Mouse (Mus musculus): ENCODE measurements around the gene Hvcn1. TPM values are rescaled to one million over a fixed set of nuclear protein-coding genes. Genes with fewer than 3 reads are reported as not detected.
A peak's percentile ranks its signal among the peaks of the same experiment; 100 is the strongest.
"Not testable (repeated sequence)": the region's sequence is repeated elsewhere in the genome, so short reads cannot be mapped to it uniquely, and the experiment has no call there.

The Hvcn1 gene
- polyA plus RNA-seq, 1 experiment from 2014 or later, result 8.2 TPM

DNA sequence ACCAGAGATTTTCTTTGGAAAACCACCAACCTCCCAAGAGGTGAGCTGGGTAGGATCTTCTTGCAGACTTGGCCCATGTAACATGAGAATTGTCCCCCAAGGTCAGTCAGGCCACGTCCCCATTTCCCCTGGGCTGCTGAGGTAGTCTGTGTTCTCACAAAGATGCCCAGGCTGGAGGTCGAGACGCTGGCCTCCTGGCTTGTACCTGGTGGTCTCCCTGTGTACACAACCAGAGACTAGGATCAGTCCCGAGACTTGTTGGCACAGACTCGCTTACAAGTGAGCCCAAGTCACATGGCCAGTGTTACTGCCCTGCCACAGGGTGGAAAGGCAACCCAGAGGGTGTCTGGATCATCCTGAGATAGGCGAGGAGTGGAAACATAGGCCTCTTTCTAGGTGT is 4.7 kb upstream of the Hvcn1 start:
- 78% methylated on average over 6 of the region's 6 CpGs for WGBS
- Histone ChIP-seq H3K27ac (ENCODE audit: low read depth) (no peak overlapping the region), H3K9me3 (ENCODE audit: low read depth, low read length) (no peaks in the 10 kb centered on the region)

DNA sequence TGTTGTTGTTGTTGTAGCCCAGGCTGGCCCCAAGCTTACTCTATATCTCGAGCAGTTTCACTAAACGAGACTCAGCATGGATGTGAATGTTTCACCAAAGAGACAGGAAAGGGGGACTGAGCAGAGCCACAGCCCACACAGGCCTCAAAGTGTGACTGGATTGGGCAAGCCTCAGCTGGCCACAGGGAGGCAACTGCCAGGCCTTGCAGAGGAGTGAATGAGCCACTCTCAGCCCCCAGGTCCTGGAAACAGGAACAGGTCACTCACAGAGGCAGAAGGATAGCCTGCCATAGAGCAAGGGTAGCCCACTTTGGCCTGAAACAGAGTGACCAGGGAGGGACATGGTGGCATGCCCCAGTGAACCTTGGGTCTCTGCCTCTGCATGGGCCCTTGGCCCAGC is 2.4 kb upstream of the Hvcn1 start:
- no peak for TF ChIP-seq CTCF (IDR thresholded peaks at IDR 0.05; ENCODE audit: low read depth)
- Histone ChIP-seq H3K4me3 (ENCODE audit: low read depth, low read length) (no peak overlapping the region), H3K4me2 (no peak overlapping the region), H3K36me3 (ENCODE audit: insufficient read depth) (no peaks in the 10 kb centered on the region), H3K9me3 (ENCODE audit: low read depth, low read length) (no peaks in the 10 kb centered on the region), H3K9ac (no peak overlapping the region), H3K4me1 (ENCODE audit: insufficient read depth) (peaks cover 4% of the 10 kb centered on the region; the same call in 1 of the 2 replicates), H3K27ac (ENCODE audit: low read depth) (no peak overlapping the region), H3K27me3 (ENCODE audit: insufficient read depth, low read length) (no peaks in the 10 kb centered on the region)
- WGBS, result 56% methylated on average over 2 of the region's 2 CpGs
- DNase-seq (no peak), ATAC-seq (ENCODE audit: insufficient read depth) (no peak)

More for the DNA sequence above, 4.7 kb upstream of the Hvcn1 start:
- no peaks in the 10 kb centered on the region for H3K27me3 ChIP-seq (ENCODE audit: insufficient read depth, low read length)
- no peak overlapping the region for H3K4me3 ChIP-seq (ENCODE audit: low read depth, low read length)
- H3K36me3 ChIP-seq (ENCODE audit: insufficient read depth), result no peaks in the 10 kb centered on the region
- H3K9ac ChIP-seq, result no peak overlapping the region
- DNase-seq, result no peak
- no peak for ATAC-seq (ENCODE audit: insufficient read depth)
- no peak overlapping the region for H3K4me2 ChIP-seq
- no peaks in the 10 kb centered on the region for H3K4me1 ChIP-seq (ENCODE audit: insufficient read depth)
- TF ChIP-seq CTCF (IDR thresholded peaks at IDR 0.05; ENCODE audit: low read depth), result no peak

DNA sequence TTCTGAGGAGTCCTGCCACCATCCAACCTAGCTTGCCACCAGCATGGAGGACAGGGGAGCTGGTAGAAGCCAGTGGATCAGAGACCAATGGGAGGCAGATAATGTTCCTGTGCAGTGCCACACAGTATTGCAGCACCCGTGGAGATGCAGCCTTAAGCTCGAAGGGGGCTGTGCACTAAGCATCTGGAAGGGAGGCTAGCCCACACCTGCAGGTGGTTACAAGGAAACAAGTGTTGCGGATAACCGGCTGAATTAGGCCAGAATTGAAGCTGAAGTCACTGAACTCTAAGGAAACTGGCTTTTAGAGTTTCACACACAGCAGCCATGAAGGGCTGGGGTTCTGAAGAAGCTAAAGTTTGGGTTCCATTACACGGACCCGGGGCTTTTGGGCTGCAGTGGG is 2.3 kb downstream of the Hvcn1 start:
- Histone ChIP-seq H3K4me2 (peak overlapping the region; percentile 63), H3K9ac (peak overlapping the region; percentile 45; the same call in 1 of the 2 replicates), H3K4me3 (ENCODE audit: low read depth, low read length) (no peak overlapping the region), H3K27ac (ENCODE audit: low read depth) (no peak overlapping the region; the same call in 1 of the 2 replicates), H3K9me3 (ENCODE audit: low read depth, low read length) (no peaks in the 10 kb centered on the region), H3K36me3 (ENCODE audit: insufficient read depth) (no peaks in the 10 kb centered on the region), H3K4me1 (ENCODE audit: insufficient read depth) (peaks cover 6% of the 10 kb centered on the region; the same call in 1 of the 2 replicates), H3K27me3 (ENCODE audit: insufficient read depth, low read length) (no peaks in the 10 kb centered on the region)
- no peak for TF ChIP-seq CTCF (IDR thresholded peaks at IDR 0.05; ENCODE audit: low read depth)
- ATAC-seq (ENCODE audit: insufficient read depth) (no peak), DNase-seq (no peak)
- WGBS, result 46% methylated on average over 6 of the region's 6 CpGs

DNA sequence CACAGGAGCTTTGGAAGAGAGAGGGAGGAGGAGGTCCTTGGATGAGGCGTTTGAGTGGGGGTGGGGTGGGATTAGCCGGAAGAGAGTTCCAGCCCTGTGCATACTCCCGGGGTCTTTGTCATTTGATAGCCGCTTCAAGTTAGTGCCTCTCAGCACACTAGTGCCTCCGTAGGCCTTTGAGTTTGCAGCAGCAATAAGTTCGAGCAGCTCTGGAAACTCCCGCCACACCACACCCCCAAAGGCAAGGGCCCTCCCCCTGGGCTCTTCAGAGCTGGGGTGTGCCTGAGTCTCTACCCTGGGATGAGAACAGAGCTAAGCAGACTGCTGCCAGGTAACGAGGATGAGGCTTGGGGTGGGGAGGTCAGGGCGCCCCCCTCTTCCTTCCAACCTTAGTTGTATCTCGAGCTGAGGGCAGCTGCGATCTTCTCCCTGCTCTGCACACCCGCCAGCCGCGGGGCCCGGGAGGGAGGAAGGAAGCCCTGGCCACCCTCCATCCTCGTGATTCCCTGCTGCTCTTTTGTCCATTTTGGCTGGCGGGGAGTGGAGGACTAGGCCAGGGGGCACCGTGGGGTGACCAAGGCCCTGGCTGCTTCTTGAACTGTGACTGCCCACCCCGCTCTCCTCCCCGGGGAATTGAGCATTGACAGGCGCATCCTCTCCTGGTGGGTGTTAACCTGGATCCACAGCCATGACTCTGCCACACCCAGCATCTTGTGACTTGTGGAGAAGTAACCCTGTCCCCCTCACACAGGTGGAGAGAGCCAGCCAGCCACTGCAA is 3.2 kb downstream of the Hvcn1 start:
- Histone ChIP-seq H3K27ac (ENCODE audit: low read depth) (peak overlapping the region; percentile 42; the same call in 1 of the 2 replicates), H3K4me2 (peak overlapping the region; percentile 63), H3K9ac (peak overlapping the region; percentile 45), H3K4me1 (ENCODE audit: insufficient read depth) (peaks cover 6% of the 10 kb centered on the region; the same call in 1 of the 2 replicates), H3K9me3 (ENCODE audit: low read depth, low read length) (no peaks in the 10 kb centered on the region), H3K4me3 (ENCODE audit: low read depth, low read length) (peak overlapping the region; percentile 37), H3K27me3 (ENCODE audit: insufficient read depth, low read length) (no peaks in the 10 kb centered on the region), H3K36me3 (ENCODE audit: insufficient read depth) (no peaks in the 10 kb centered on the region)
- WGBS, result 8% methylated on average over 20 of the region's 21 CpGs
- peak; percentile 27; the same call in 1 of the 2 replicates for TF ChIP-seq CTCF (IDR thresholded peaks at IDR 0.05; ENCODE audit: low read depth)
- ATAC-seq (ENCODE audit: insufficient read depth) (peak; percentile 94), DNase-seq (peak; percentile 83)

DNA sequence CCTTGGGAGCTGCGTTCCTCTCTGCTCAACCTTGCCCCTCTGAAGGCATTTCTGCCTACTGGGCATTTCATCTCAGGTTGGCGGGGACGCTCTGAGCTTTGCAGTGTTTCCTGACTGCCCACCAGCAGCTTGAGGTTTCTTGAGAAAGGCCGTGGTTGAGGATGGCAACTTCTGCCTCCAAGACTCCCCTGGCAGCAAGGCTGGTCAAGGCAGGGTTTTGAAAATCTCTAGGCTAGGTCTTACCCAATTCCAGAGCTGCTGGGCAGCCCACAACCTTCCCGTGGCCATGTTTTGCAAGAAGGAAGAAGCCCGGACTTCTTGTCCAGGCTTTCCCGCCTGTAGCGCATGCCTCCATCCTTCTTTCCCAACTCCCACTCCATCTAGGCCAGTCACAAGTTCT is 4.3 kb downstream of the Hvcn1 start:
- DNase-seq (no peak), ATAC-seq (ENCODE audit: insufficient read depth) (no peak)
- Histone ChIP-seq H3K9me3 (ENCODE audit: low read depth, low read length) (no peaks in the 10 kb centered on the region), H3K9ac (peak overlapping the region; percentile 9; the same call in 1 of the 2 replicates), H3K4me1 (ENCODE audit: insufficient read depth) (peaks cover 6% of the 10 kb centered on the region; the same call in 1 of the 2 replicates), H3K4me2 (no peak overlapping the region), H3K36me3 (ENCODE audit: insufficient read depth) (no peaks in the 10 kb centered on the region), H3K27ac (ENCODE audit: low read depth) (no peak overlapping the region), H3K27me3 (ENCODE audit: insufficient read depth, low read length) (no peaks in the 10 kb centered on the region), H3K4me3 (ENCODE audit: low read depth, low read length) (no peak overlapping the region)
- no peak for TF ChIP-seq CTCF (IDR thresholded peaks at IDR 0.05; ENCODE audit: low read depth)
- 86% methylated on average over 8 of the region's 8 CpGs for WGBS

DNA sequence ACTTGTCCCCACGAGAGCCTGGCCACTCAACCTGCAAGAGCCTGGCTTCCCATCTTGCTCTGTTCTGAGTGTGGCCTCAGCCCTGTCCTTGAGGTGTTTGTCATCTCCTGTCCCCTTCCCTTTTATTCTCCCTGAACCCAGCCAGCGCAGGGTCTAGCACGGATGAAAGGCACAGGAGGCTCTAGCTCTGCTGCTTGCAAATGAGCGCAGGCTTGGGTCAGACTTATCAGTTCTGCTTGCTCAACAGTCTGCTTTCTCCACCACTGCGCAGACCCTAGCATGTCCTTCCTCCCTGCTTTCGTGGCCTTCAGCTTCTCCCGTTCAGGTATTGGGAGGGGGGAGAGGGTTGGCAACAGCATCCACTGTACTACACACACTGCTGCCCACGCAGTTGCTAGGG is 5.5 kb downstream of the Hvcn1 start:
- no peaks in the 10 kb centered on the region for H3K36me3 ChIP-seq (ENCODE audit: insufficient read depth)
- no peak overlapping the region for H3K4me2 ChIP-seq
- 79% methylated on average over 8 of the region's 8 CpGs for WGBS
- H3K9ac ChIP-seq, result no peak overlapping the region
- no peak overlapping the region for H3K27ac ChIP-seq (ENCODE audit: low read depth)
- DNase-seq (no peak), ATAC-seq (ENCODE audit: insufficient read depth) (no peak)
- no peak for TF ChIP-seq CTCF (IDR thresholded peaks at IDR 0.05; ENCODE audit: low read depth)
- H3K4me1 ChIP-seq (ENCODE audit: insufficient read depth), result peaks cover 6% of the 10 kb centered on the region; the same call in 1 of the 2 replicates
- H3K4me3 ChIP-seq (ENCODE audit: low read depth, low read length), result no peak overlapping the region
- H3K27me3 ChIP-seq (ENCODE audit: insufficient read depth, low read length), result no peaks in the 10 kb centered on the region
- H3K9me3 ChIP-seq (ENCODE audit: low read depth, low read length), result no peaks in the 10 kb centered on the region

DNA sequence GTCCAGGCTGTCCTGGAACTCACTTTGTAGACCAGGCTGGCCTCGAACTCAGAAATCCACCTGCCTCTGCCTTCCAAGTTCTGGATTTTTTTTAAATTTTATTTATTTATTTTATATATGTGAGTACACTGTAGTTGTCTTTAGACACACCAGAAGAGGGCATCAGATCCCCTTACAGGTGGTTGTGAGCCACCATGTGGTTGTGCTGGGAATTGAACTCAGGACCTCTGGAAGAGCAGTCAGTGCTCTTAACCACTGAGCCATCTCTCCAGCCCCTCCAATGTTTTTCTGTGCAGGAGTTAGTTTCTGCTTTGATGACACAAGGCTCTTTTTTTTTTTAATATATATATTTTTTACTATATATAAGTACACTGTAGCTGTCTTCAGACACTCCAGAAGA is 6.2 kb downstream of the Hvcn1 start:
- not testable (repeated sequence) for H3K4me1 ChIP-seq (ENCODE audit: insufficient read depth); ATAC-seq (ENCODE audit: insufficient read depth); H3K4me3 ChIP-seq (ENCODE audit: low read depth, low read length); H3K9ac ChIP-seq; H3K27ac ChIP-seq (ENCODE audit: low read depth); DNase-seq; H3K4me2 ChIP-seq; H3K9me3 ChIP-seq (ENCODE audit: low read depth, low read length); H3K27me3 ChIP-seq (ENCODE audit: insufficient read depth, low read length); H3K36me3 ChIP-seq (ENCODE audit: insufficient read depth)
- TF ChIP-seq CTCF (IDR thresholded peaks at IDR 0.05; ENCODE audit: low read depth), result peak; percentile 12; the same call in 1 of the 2 replicates
- WGBS, result 97% methylated on average over 1 of the region's 1 CpGs

Measured in lung, embryonic 14.5 days (tissue).